Mouse (Mus musculus) MEL (cell line): ENCODE data around the gene Cyb5b.
"Not testable (repeated sequence)": the region's sequence is repeated elsewhere in the genome, so short reads cannot be mapped to it uniquely, and the experiment has no call there.

ENCODE experiments used
- E2F4 ChIP-seq: IDR thresholded peaks from 2 replicates; pipeline ENCODE4 v1.6.1; 2011; ENCODE audit warnings: low read depth, low read length, improper control_type of control experiment, borderline replicate concordance
- MAZ ChIP-seq: IDR thresholded peaks from 2 replicates; pipeline ENCODE4 v1.6.1; 2012; ENCODE audit warnings: low read depth, mild to moderate bottlenecking, inconsistent platforms, low read length, improper control_type of control experiment

DNA sequence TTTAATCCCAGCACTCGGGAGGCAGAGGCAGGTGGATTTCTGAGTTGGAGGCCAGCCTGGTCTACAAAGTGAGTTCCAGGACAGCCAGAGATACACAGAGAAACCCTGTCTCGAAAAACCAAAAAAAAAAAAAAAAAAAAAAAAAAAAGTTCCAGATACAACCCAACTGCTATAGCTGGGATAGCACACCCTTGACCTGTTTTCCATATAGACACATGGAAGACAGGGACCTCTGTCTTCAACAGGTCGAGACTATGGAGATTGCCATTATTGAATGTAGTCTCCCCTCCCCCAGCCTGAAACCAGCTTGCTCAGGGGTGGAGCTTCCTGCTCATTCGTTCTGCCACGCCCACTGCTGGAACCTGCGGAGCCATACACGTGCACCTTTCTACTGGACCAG is 66.8 kb downstream of the Cyb5b start:
- TF ChIP-seq MAZ, E2F4: not testable (repeated sequence)
